Mouse (Mus musculus): ENCODE data around the gene Phf12.
A peak's percentile ranks its signal among the peaks of the same experiment; 100 is the strongest.

Gene Phf12

GRCm38 (mm10) chr11:77970718-77971117, 11.8 kb upstream of the Phf12 start:
- DNase-seq (ENCODE audit: low spot score in 2 of 2), result no peak

GRCm38 (mm10) chr11:77973520-77973919, 9.0 kb upstream of the Phf12 start:
- no peak for DNase-seq (ENCODE audit: low spot score in 2 of 2)

- DNase-seq (ENCODE audit: low spot score in 2 of 2), result no peak
These were observed 8.2 kb upstream of the Phf12 start for GRCm38 (mm10) chr11:77974325-77974724.

- DNase-seq (ENCODE audit: low spot score in 2 of 2), result no peak
These were observed 6.7 kb upstream of the Phf12 start for GRCm38 (mm10) chr11:77975873-77976272.

GRCm38 (mm10) chr11:77978161-77978560, 4.4 kb upstream of the Phf12 start:
- DNase-seq (ENCODE audit: low spot score in 2 of 2), result peak in 1 of 2 experiments; percentile 8

GRCm38 (mm10) chr11:77979221-77979809, 3.2 kb upstream of the Phf12 start:
- no peak for DNase-seq (ENCODE audit: low spot score in 2 of 2)

GRCm38 (mm10) chr11:77980281-77981204, 2.0 kb upstream of the Phf12 start:
- peak; percentile 29 to 54 for DNase-seq (ENCODE audit: low spot score in 2 of 2)

- DNase-seq (ENCODE audit: low spot score in 2 of 2), result peak; percentile 92 to 97
These were observed 729 bp upstream of the Phf12 start for GRCm38 (mm10) chr11:77981609-77982440.

GRCm38 (mm10) chr11:77983191-77983936, 810 bp downstream of the Phf12 start:
- peak; percentile 64 to 68 for DNase-seq (ENCODE audit: low spot score in 2 of 2)

GRCm38 (mm10) chr11:77983937-77984835, 1.6 kb downstream of the Phf12 start:
- DNase-seq (ENCODE audit: low spot score in 2 of 2), result peak; percentile 47 to 56

GRCm38 (mm10) chr11:77984836-77985231, 2.3 kb downstream of the Phf12 start:
- DNase-seq (ENCODE audit: low spot score in 2 of 2), result no peak

GRCm38 (mm10) chr11:77985541-77986065, 3.0 kb downstream of the Phf12 start:
- no peak for DNase-seq (ENCODE audit: low spot score in 2 of 2)

GRCm38 (mm10) chr11:77989071-77989690, 6.6 kb downstream of the Phf12 start:
- no peak for DNase-seq (ENCODE audit: low spot score in 2 of 2)

- DNase-seq (ENCODE audit: low spot score in 2 of 2), result no peak
These were observed 13.0 kb downstream of the Phf12 start for GRCm38 (mm10) chr11:77995556-77995955.

GRCm38 (mm10) chr11:78006446-78006845, 23.9 kb downstream of the Phf12 start:
- no peak for DNase-seq (ENCODE audit: low spot score in 2 of 2)

- peak in 1 of 2 experiments; percentile 72 for DNase-seq (ENCODE audit: low spot score in 2 of 2)
These were observed 37.1 kb downstream of the Phf12 start for GRCm38 (mm10) chr11:78019676-78020075.

GRCm38 (mm10) chr11:78023607-78024006, 41.1 kb downstream of the Phf12 start:
- DNase-seq (ENCODE audit: low spot score in 2 of 2), result no peak

GRCm38 (mm10) chr11:78029240-78029639, 46.7 kb downstream of the Phf12 start:
- DNase-seq (ENCODE audit: low spot score in 2 of 2), result no peak

GRCm38 (mm10) chr11:78030600-78030999, 48.0 kb downstream of the Phf12 start:
- DNase-seq (ENCODE audit: low spot score in 2 of 2), result no peak

- no peak for DNase-seq (ENCODE audit: low spot score in 2 of 2)
These were observed 48.8 kb downstream of the Phf12 start for GRCm38 (mm10) chr11:78031389-78031788.

Measured in frontal cortex, postnatal 14 days (tissue).